Mouse (Mus musculus): ENCODE measurements around the gene Jund. TPM values are rescaled to one million over a fixed set of nuclear protein-coding genes. Genes with fewer than 3 reads are reported as not detected.

Jund gene
- total and polyA plus RNA-seq, 2 experiments from 2014 or later = 99.3 to 470 TPM

DNA sequence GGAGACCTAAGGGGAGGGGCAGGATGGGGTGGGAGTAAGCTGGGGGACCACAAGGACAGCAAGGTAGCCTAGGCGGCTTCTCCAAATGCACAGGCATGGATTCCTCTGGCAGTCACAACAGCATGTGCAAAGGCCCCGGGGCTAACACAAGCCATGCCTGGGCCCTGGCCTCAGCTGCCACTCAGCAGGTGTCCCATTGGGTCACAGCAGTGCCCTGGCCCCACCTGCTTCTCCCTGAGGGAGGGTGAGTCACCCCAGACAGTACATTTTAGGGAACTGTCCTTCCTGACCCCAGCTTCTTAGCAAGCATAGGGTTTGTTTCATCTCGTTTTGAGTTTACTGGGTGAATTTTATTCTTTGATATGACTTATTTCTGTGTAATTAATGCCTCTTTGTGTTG, 16.1 kb upstream of the Jund start:
- TF ChIP-seq CTCF (IDR thresholded peaks at IDR 0.05) = no peak
- ATAC-seq (ENCODE audit: low FRiP score) (no peak), DNase-seq (ENCODE audit: low spot score) (no peak)
- no peaks in the 10 kb centered on the region; the same call in 1 of the 2 replicates for H3K4me1 ChIP-seq (ENCODE audit: insufficient read depth, low read length)
- H3K4me2 ChIP-seq (ENCODE audit: low read depth, low read length, poor library complexity, severe bottlenecking) = no peak overlapping the region
- H3K9me3 ChIP-seq (ENCODE audit: low read length) = no peaks in the 10 kb centered on the region
- no peaks in the 10 kb centered on the region for H3K27me3 ChIP-seq (ENCODE audit: insufficient read depth, low read length)
- H3K27ac ChIP-seq (ENCODE audit: low read depth, low read length) = no peak overlapping the region
- no peak overlapping the region for H3K9ac ChIP-seq (replicated peaks; ENCODE audit: low read length, poor library complexity, severe bottlenecking)
- peaks cover 15% of the 10 kb centered on the region; the same call in 1 of the 2 replicates for H3K36me3 ChIP-seq (ENCODE audit: insufficient read depth, low read length)
- no peak overlapping the region for H3K4me3 ChIP-seq (ENCODE audit: low read depth, low read length)
- 63% methylated on average over 3 of the region's 3 CpGs for WGBS

DNA sequence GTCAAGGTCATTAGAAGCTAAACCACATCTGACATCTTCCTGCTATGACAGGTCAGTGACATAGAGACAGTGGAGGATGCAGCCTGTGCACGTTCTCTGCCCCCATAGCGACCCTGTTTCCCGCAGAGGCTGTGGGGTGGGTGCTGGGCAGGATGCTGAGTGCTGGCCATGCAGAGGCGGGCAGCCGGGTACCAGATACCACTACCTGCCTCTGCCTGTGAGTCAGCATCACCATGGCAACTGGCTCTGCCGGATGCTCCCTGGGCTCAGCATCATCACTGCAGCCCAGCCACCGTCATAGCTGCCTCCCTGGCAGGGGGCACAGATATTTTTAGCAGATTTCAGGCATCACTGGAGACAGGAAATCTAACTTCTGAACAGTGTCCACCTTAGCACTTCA, 14.5 kb upstream of the Jund start:
- Histone ChIP-seq H3K4me1 (ENCODE audit: insufficient read depth, low read length) (no peaks in the 10 kb centered on the region; the same call in 1 of the 2 replicates), H3K27ac (ENCODE audit: low read depth, low read length) (peak overlapping the region; percentile 20; the same call in 1 of the 2 replicates), H3K4me2 (ENCODE audit: low read depth, low read length, poor library complexity, severe bottlenecking) (no peak overlapping the region), H3K9ac (replicated peaks; ENCODE audit: low read length, poor library complexity, severe bottlenecking) (0 out of 2 replicates have a peak overlapping the region, but pooled peaks have one; percentile 14), H3K27me3 (ENCODE audit: insufficient read depth, low read length) (no peaks in the 10 kb centered on the region), H3K4me3 (ENCODE audit: low read depth, low read length) (no peak overlapping the region), H3K36me3 (ENCODE audit: insufficient read depth, low read length) (no peaks in the 10 kb centered on the region), H3K9me3 (ENCODE audit: low read length) (no peaks in the 10 kb centered on the region)
- peak; percentile 61; the same call in 1 of the 2 replicates for ATAC-seq (ENCODE audit: low FRiP score)
- 26% methylated on average over 7 of the region's 7 CpGs for WGBS
- no peak for TF ChIP-seq CTCF (IDR thresholded peaks at IDR 0.05)
- DNase-seq (ENCODE audit: low spot score) = peak; percentile 62

DNA sequence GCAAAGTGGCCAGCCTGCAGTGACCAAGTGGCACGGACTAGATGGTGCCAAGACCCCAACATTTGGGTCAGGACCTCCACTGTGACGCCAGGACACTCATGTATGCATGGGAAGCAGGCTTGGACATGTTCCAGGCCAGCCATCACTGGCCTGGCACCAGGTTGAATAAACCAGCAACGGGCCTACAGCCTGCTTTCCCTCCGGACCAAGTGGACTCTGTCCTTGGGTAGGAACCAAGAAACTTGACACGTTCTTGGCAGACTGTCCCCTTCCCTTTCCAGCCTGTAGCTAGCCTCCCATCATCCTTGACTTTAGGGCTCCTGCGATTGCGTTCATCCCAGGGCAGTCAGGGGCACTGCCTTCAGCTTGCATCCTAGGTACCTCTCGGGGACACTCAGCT, 11.2 kb upstream of the Jund start:
- peaks cover 6% of the 10 kb centered on the region; the same call in 1 of the 2 replicates for H3K4me1 ChIP-seq (ENCODE audit: insufficient read depth, low read length)
- H3K36me3 ChIP-seq (ENCODE audit: insufficient read depth, low read length) = no peaks in the 10 kb centered on the region
- H3K27me3 ChIP-seq (ENCODE audit: insufficient read depth, low read length) = no peaks in the 10 kb centered on the region
- no peak overlapping the region for H3K4me2 ChIP-seq (ENCODE audit: low read depth, low read length, poor library complexity, severe bottlenecking)
- WGBS = 84% methylated on average over 8 of the region's 8 CpGs
- no peak for ATAC-seq (ENCODE audit: low FRiP score)
- no peak for TF ChIP-seq CTCF (IDR thresholded peaks at IDR 0.05)
- H3K4me3 ChIP-seq (ENCODE audit: low read depth, low read length) = no peak overlapping the region
- H3K9me3 ChIP-seq (ENCODE audit: low read length) = no peaks in the 10 kb centered on the region
- H3K27ac ChIP-seq (ENCODE audit: low read depth, low read length) = no peak overlapping the region
- H3K9ac ChIP-seq (replicated peaks; ENCODE audit: low read length, poor library complexity, severe bottlenecking) = no peak overlapping the region
- DNase-seq (ENCODE audit: low spot score) = peak; percentile 84

DNA sequence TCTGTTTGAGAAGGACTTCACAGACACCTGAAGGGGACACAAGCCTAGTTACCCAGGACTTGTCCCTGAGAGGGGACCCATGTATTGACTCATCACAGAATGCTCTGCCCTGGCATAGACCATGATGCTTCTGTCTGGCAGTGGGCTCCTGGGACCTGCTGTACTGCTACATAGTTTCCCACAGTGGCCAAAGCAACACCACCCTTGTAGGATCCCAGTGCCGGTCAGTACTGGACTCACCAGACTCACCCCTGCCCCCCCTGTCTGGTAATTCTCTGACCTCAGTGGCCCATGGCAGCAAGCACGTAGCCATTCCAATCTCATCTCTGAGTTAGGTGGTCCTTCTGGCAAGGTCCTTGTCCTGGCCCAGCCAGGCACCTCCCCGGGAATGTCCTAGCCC, 10.6 kb upstream of the Jund start:
- Histone ChIP-seq H3K27me3 (ENCODE audit: insufficient read depth, low read length) (no peaks in the 10 kb centered on the region), H3K9me3 (ENCODE audit: low read length) (no peaks in the 10 kb centered on the region), H3K4me2 (ENCODE audit: low read depth, low read length, poor library complexity, severe bottlenecking) (no peak overlapping the region), H3K27ac (ENCODE audit: low read depth, low read length) (no peak overlapping the region), H3K4me1 (ENCODE audit: insufficient read depth, low read length) (peaks cover 6% of the 10 kb centered on the region; the same call in 1 of the 2 replicates), H3K36me3 (ENCODE audit: insufficient read depth, low read length) (no peaks in the 10 kb centered on the region), H3K9ac (replicated peaks; ENCODE audit: low read length, poor library complexity, severe bottlenecking) (no peak overlapping the region), H3K4me3 (ENCODE audit: low read depth, low read length) (no peak overlapping the region)
- TF ChIP-seq CTCF (IDR thresholded peaks at IDR 0.05) = no peak
- DNase-seq (ENCODE audit: low spot score) = no peak
- 89% methylated on average over 3 of the region's 3 CpGs for WGBS
- no peak for ATAC-seq (ENCODE audit: low FRiP score)

DNA sequence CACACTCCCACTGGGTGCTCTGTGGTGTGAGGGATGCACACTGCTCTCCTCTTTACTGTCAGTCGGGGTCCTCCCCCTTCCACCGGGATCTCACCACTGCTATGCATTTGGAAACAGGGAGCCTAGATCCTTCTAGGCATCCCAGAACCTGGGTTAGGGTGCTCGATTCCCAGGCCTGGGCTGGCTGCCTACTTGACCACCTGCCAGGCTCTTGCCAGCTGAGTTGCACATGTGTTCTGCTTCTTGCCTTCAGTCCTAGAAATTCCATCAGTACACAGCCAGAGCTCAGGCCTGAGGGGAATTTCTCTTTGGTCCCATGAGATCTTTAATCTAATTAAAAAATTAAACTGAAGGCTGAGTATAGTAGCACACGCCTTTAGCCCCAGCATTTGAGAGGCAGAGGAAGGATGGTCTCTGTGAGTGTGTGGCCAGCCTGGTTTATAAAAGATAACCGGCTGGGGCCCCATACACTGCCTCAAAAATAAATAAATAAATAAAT, 8.8 kb upstream of the Jund start:
- Histone ChIP-seq H3K4me3 (ENCODE audit: low read depth, low read length) (no peak overlapping the region), H3K27ac (ENCODE audit: low read depth, low read length) (no peak overlapping the region), H3K27me3 (ENCODE audit: insufficient read depth, low read length) (no peaks in the 10 kb centered on the region), H3K36me3 (ENCODE audit: insufficient read depth, low read length) (no peaks in the 10 kb centered on the region), H3K9ac (replicated peaks; ENCODE audit: low read length, poor library complexity, severe bottlenecking) (no peak overlapping the region), H3K4me1 (ENCODE audit: insufficient read depth, low read length) (peaks cover 6% of the 10 kb centered on the region; the same call in 1 of the 2 replicates), H3K9me3 (ENCODE audit: low read length) (no peaks in the 10 kb centered on the region), H3K4me2 (ENCODE audit: low read depth, low read length, poor library complexity, severe bottlenecking) (no peak overlapping the region)
- WGBS = 72% methylated on average over 5 of the region's 5 CpGs
- no peak for TF ChIP-seq CTCF (IDR thresholded peaks at IDR 0.05)
- DNase-seq (ENCODE audit: low spot score) (no peak), ATAC-seq (ENCODE audit: low FRiP score) (no peak)

DNA sequence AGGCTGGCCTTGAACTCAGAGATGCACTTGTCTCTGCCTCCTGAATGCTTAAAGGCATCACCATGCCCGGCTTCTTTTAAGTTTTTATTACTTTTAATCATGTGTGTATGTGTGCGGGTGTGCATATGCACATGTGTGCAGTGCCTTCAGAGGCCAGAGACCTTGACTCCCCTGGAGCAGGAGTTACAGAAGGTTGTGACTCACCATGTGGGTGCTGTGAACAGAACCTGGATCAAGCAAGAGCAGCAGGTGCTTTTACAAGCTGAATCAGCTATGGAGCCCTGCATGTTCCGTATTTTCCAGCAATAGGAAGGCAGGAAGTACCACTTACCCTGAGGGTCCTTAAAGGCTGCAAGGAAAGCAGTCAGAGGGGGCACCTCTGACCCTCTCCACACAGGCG, 7.5 kb upstream of the Jund start:
- Histone ChIP-seq H3K27me3 (ENCODE audit: insufficient read depth, low read length) (no peaks in the 10 kb centered on the region), H3K4me2 (ENCODE audit: low read depth, low read length, poor library complexity, severe bottlenecking) (peak overlapping the region; percentile 64; the same call in 1 of the 2 replicates), H3K36me3 (ENCODE audit: insufficient read depth, low read length) (no peaks in the 10 kb centered on the region), H3K27ac (ENCODE audit: low read depth, low read length) (no peak overlapping the region), H3K9ac (replicated peaks; ENCODE audit: low read length, poor library complexity, severe bottlenecking) (no peak overlapping the region), H3K9me3 (ENCODE audit: low read length) (no peaks in the 10 kb centered on the region), H3K4me1 (ENCODE audit: insufficient read depth, low read length) (peaks cover 6% of the 10 kb centered on the region; the same call in 1 of the 2 replicates), H3K4me3 (ENCODE audit: low read depth, low read length) (no peak overlapping the region)
- WGBS = 72% methylated on average over 4 of the region's 4 CpGs
- DNase-seq (ENCODE audit: low spot score) = no peak
- TF ChIP-seq CTCF (IDR thresholded peaks at IDR 0.05) = no peak
- no peak for ATAC-seq (ENCODE audit: low FRiP score)

Measured in midbrain, postnatal 0 days (tissue).